Mouse (Mus musculus): ENCODE measurements around the gene Selenbp2.
"Not testable (repeated sequence)": the region's sequence is repeated elsewhere in the genome, so short reads cannot be mapped to it uniquely, and the experiment has no call there.

The Selenbp2 gene

GRCm38 (mm10) chr3:94691694-94692093 lies 1.7 kb upstream of the Selenbp2 start:
- not testable (repeated sequence) for DNase-seq

GRCm38 (mm10) chr3:94693874-94694273 lies 518 bp downstream of the Selenbp2 start:
- not testable (repeated sequence) for DNase-seq

GRCm38 (mm10) chr3:94695591-94695990 lies 2.2 kb downstream of the Selenbp2 start:
- not testable (repeated sequence) for DNase-seq

GRCm38 (mm10) chr3:94696257-94696656 lies 2.9 kb downstream of the Selenbp2 start:
- DNase-seq, result not testable (repeated sequence)

- DNase-seq, result not testable (repeated sequence)
These were observed 8.9 kb downstream of the Selenbp2 start for GRCm38 (mm10) chr3:94702163-94702810.

GRCm38 (mm10) chr3:94702856-94703255 lies 9.5 kb downstream of the Selenbp2 start:
- DNase-seq, result no peak

GRCm38 (mm10) chr3:94703364-94703763 lies 10.0 kb downstream of the Selenbp2 start:
- peak; percentile 21 to 30 for DNase-seq

GRCm38 (mm10) chr3:94710591-94710990 lies 17.2 kb downstream of the Selenbp2 start:
- DNase-seq, result not testable (repeated sequence)

- DNase-seq, result not testable (repeated sequence)
These were observed 20.1 kb downstream of the Selenbp2 start for GRCm38 (mm10) chr3:94713424-94713823.

- DNase-seq, result not testable (repeated sequence)
These were observed 24.9 kb downstream of the Selenbp2 start for GRCm38 (mm10) chr3:94718253-94718652.

GRCm38 (mm10) chr3:94723637-94724036 lies 30.3 kb downstream of the Selenbp2 start:
- DNase-seq, result not testable (repeated sequence)

GRCm38 (mm10) chr3:94745691-94746090 lies 52.3 kb downstream of the Selenbp2 start:
- no peak for DNase-seq
